Mouse (Mus musculus) brain, embryonic 14.5 days (tissue): ENCODE measurements around the gene Gng10.

Experiments used
- CTCF ChIP-seq: fragments of 200-500 bp; IDR thresholded peaks from 2 replicates; pipeline ENCODE4 v1.5.1; 2012; ENCODE audit warnings: inconsistent platforms, mild to moderate bottlenecking, moderate library complexity, borderline replicate concordance; ENCODE audit not compliant: insufficient read depth, insufficient read length; ENCODE audit errors: extremely low read depth
- POLR2A ChIP-seq: fragments of 200-500 bp; IDR thresholded peaks from 2 replicates; pipeline ENCODE4 v1.6.1; 2012; ENCODE audit warnings: mild to moderate bottlenecking, inconsistent platforms, borderline replicate concordance; ENCODE audit not compliant: poor library complexity, insufficient read depth, insufficient read length, severe bottlenecking; ENCODE audit errors: extremely low read depth

- TF ChIP-seq CTCF = no peak
- TF ChIP-seq POLR2A = no peak
These were observed 16.2 kb downstream of the Gng10 start for GRCm38 (mm10) chr4:59051081-59051480.
